Mouse (Mus musculus) C3H10T1/2 (cell line): ENCODE measurements around the gene Mrpl22. TPM values are rescaled to one million over a fixed set of nuclear protein-coding genes. Genes with fewer than 3 reads are reported as not detected.

Experiments used
- polyA plus RNA-seq, 2 experiments: library from polyadenylated mRNA; unstranded; fragments of >200 nt; fragmentation: generic; extraction: Trizol; gene quantifications; one replicate each; pipeline ENCODE4 v1.2.1; 2012; ENCODE audit warnings: missing spikeins in 2 of 2

Mrpl22 gene
- polyA plus RNA-seq, result 10 to 100 TPM; 47.0 to 74.8 TPM

GRCm38 (mm10) chr11:58171459-58172091 is at the start of gene Mrpl22:
TSS of gene Mrpl22 (plus strand) at chr11:58171661.

GRCm38 (mm10) chr11:58168167-58168915 is 3.1 kb upstream of the Mrpl22 start, which contains the start of gene Gemin5:
TSS of gene Gemin5 (minus strand) at chr11:58168539.

GRCm38 (mm10) chr11:58199229-58200037 is 28.0 kb downstream of the Mrpl22 start, which contains the start of the genes Igtp and Irgm2:
TSS of gene Igtp (plus strand) at chr11:58199556.
TSS of gene Irgm2 (plus strand) at chr11:58199618.

Other genes starting within 250 kb of the Mrpl22 start
- 10 to 100 TPM; 24.0 to 39.7 TPM for gene Larp1, start 162.6 kb upstream of the Mrpl22 start, polyA plus RNA-seq
- under 1 TPM in 1 of 2 experiments, not detected in 1; 0.47 TPM for gene Gm12248, start 78.5 kb upstream of the Mrpl22 start, polyA plus RNA-seq
- 10 to 100 TPM; 15.6 to 60.4 TPM for gene Cnot8, start 67.5 kb upstream of the Mrpl22 start, polyA plus RNA-seq
- gene Gemin5, start 3.1 kb upstream of the Mrpl22 start, polyA plus RNA-seq, result 10 to 100 TPM; 11.4 to 12.9 TPM
- gene Igtp, start 27.9 kb downstream of the Mrpl22 start, polyA plus RNA-seq, result 1 to 10 TPM in 1 of 2 experiments, under 1 TPM in 1; 0.16 to 7.9 TPM
- gene Irgm2, start 28.0 kb downstream of the Mrpl22 start, polyA plus RNA-seq, result 1 to 10 TPM in 1 of 2 experiments, under 1 TPM in 1; 0.04 to 2.9 TPM
- gene 4930438A08Rik, start 103.1 kb downstream of the Mrpl22 start, polyA plus RNA-seq, result not detected
- gene Zfp692, start 135.4 kb downstream of the Mrpl22 start, polyA plus RNA-seq, result 10 to 100 TPM in 1 of 2 experiments, 1 to 10 TPM in 1; 4.4 to 10.7 TPM
- 10 to 100 TPM; 15.1 to 17.3 TPM for gene Zfp672, start 158.7 kb downstream of the Mrpl22 start, polyA plus RNA-seq
- 10 to 100 TPM; 17.9 to 33.6 TPM for gene Sh3bp5l, start 159.1 kb downstream of the Mrpl22 start, polyA plus RNA-seq
- gene Lypd8, start 207.4 kb downstream of the Mrpl22 start, polyA plus RNA-seq, result not detected
- gene 1810065E05Rik, start 249.4 kb downstream of the Mrpl22 start, polyA plus RNA-seq, result not detected